Mouse (Mus musculus): ENCODE data around the gene Gkn2. TPM values are rescaled to one million over a fixed set of nuclear protein-coding genes. Genes with fewer than 3 reads are reported as not detected.
A peak's percentile ranks its signal among the peaks of the same experiment; 100 is the strongest.

Gene Gkn2
- total and polyA plus RNA-seq, 3 experiments, result not detected

DNA sequence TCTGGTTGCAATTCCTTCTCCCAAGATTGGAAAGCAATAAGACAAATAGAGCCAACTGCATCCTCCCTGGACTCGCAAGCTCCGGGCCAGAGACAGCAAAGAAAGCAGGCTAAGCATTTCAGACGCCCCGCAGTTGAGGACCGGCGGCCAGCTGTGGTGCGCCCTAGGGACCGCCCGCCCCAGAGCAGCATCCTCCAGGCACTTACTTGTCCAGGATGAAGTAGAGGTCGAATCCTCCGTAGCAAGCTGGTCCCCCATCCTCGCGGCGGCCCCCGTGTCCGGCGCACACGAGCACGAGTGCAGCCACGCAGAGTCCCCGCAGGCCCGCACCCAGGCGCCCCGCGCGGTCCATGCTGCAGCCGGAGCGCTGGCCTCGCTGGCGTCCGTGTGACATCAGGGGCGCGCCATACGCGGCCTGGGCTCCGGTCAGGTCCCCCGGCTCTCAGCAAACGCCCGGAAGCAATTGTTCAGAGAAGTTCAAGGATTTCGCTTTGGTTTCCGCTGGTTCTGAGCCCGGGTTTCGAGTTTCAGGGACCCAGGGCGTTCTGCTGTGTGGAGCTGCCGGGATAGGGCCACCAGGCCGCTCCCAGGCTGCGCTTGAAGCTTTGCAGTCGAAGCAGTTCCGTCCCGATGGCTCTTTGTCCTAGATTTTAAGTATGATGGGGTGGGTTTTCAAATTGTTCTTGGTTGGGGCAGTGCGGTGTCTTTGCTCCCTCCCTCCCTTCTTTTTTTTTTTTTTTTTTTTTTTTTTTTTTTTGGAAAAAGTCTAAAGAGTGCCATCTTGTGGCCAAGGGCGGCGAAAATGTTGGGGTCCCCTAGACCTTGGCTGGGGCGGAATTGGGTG, 37.8 kb upstream of the Gkn2 start, which contains the start of gene Antxr1:
Gene Antxr1, minus strand, starts transcription at position 731 of the 844 bp plus-strand sequence.
- no peaks in the 10 kb centered on the region for H3K79me2 ChIP-seq (ENCODE audit: control insufficient read depth, insufficient read depth, low read length, poor library complexity)
- H3K27ac ChIP-seq (ENCODE audit: control insufficient read depth, low read depth, low read length), result no peak within 1 kb of the TSS
- peak; percentile 6 for DNase-seq (ENCODE audit: low read depth, low spot score)

DNA sequence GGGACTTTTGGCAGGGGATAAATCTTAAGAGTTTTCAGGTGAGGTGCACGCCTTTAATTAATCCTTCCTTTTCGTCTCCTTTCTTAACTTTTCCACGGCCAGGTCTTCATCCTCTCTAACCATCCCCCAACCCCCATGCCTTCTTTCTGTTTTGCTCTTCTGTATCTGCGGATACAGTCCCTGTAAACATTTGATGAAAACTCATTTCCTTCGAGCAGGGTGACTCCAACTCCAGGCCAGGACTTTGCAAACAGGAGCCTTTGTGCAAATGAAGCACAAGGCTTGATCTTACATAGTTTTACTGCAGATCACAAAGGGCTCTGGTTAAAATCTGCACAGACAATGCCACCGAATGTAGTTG, 37.2 kb upstream of the Gkn2 start:
- no peaks in the 10 kb centered on the region for H3K4me1 ChIP-seq (ENCODE audit: control insufficient read depth in 1 of 2, insufficient read depth in 2 of 2, low read length in 2 of 2)
- no peak overlapping the region for H3K4me3 ChIP-seq (ENCODE audit: control insufficient read depth in 1 of 2, insufficient read depth in 1 of 2, low read depth in 2 of 2, low read length in 2 of 2)
- H3K27ac ChIP-seq (ENCODE audit: control insufficient read depth, low read depth, low read length), result no peak overlapping the region
- no peaks in the 10 kb centered on the region for H3K9me3 ChIP-seq (replicated peaks; ENCODE audit: insufficient read depth, low read length)
- H3K36me3 ChIP-seq (ENCODE audit: control insufficient read depth in 1 of 2, insufficient read depth in 2 of 2, low read length in 2 of 2), result no peaks in the 10 kb centered on the region
- TF ChIP-seq TAL1 (IDR thresholded peaks at IDR 0.05; ENCODE audit: low read length) (no peak), MYC (IDR thresholded peaks at IDR 0.05; ENCODE audit: low read depth, low read length) (no peak), GATA1 (IDR thresholded peaks at IDR 0.05; ENCODE audit: low read depth, low read length) (no peak), ZNF384 (IDR thresholded peaks at IDR 0.05; ENCODE audit: low read depth, low read length) (no peak), ZMIZ1 (IDR thresholded peaks at IDR 0.05; ENCODE audit: low read depth, low read length) (no peak), SIN3A (IDR thresholded peaks at IDR 0.05; ENCODE audit: low read length) (no peak), CTCF (IDR thresholded peaks at IDR 0.05 in 2 of 3, conservative IDR thresholded peaks at IDR 0.05 in 1 of 3; ENCODE audit: control insufficient read depth in 1 of 3, insufficient read depth in 1 of 3, low read depth in 2 of 3, low read length in 3 of 3, poor library complexity in 1 of 3, severe bottlenecking in 1 of 3) (no peak; a peak in 1 of 6 replicates), POLR2AphosphoS2 (IDR thresholded peaks at IDR 0.05; ENCODE audit: low read length) (no peak), NRF1 (IDR thresholded peaks at IDR 0.05; ENCODE audit: insufficient read depth, low read depth, low read length, poor library complexity, severe bottlenecking) (no peak), TBP (IDR thresholded peaks at IDR 0.05; ENCODE audit: low read depth, low read length) (no peak), EP300 (IDR thresholded peaks at IDR 0.05; ENCODE audit: low read depth in 1 of 2, low read length in 2 of 2) (no peak), MYB (IDR thresholded peaks at IDR 0.05; ENCODE audit: low read depth, low read length) (no peak), HCFC1 (IDR thresholded peaks at IDR 0.05; ENCODE audit: low read depth, low read length) (no peak), UBTF (IDR thresholded peaks at IDR 0.05; ENCODE audit: borderline replicate concordance, insufficient read depth, low read depth, low read length) (no peak), POLR2A (IDR thresholded peaks at IDR 0.05; ENCODE audit: control insufficient read depth in 1 of 2, insufficient read depth in 1 of 2, low read depth in 1 of 2, low read length in 2 of 2, poor library complexity in 1 of 2) (no peak)
- no peak for DNase-seq (ENCODE audit: low read depth, low spot score)
- no peak overlapping the region for H3K9ac ChIP-seq (ENCODE audit: control insufficient read depth, low read depth, low read length, poor library complexity, severe bottlenecking)
- no peaks in the 10 kb centered on the region for H3K79me2 ChIP-seq (ENCODE audit: control insufficient read depth, insufficient read depth, low read length, poor library complexity)
- peaks cover 0 to 2% of the 10 kb centered on the region in 2 experiments; a peak in 1 of 4 replicates for H3K27me3 ChIP-seq (ENCODE audit: control insufficient read depth in 1 of 2, insufficient read depth in 2 of 2, low read length in 2 of 2)

More for the DNA sequence above, 37.8 kb upstream of the Gkn2 start, which contains the start of gene Antxr1:
- Histone ChIP-seq H3K4me3 (ENCODE audit: control insufficient read depth in 1 of 2, insufficient read depth in 1 of 2, low read depth in 2 of 2, low read length in 2 of 2) (no peak within 1 kb of the TSS), H3K27me3 (ENCODE audit: control insufficient read depth in 1 of 2, insufficient read depth in 2 of 2, low read length in 2 of 2) (peaks cover 0 to 2% of the 10 kb centered on the region in 2 experiments; a peak in 1 of 4 replicates), H3K36me3 (ENCODE audit: control insufficient read depth in 1 of 2, insufficient read depth in 2 of 2, low read length in 2 of 2) (no peaks in the 10 kb centered on the region), H3K9ac (ENCODE audit: control insufficient read depth, low read depth, low read length, poor library complexity, severe bottlenecking) (no peak within 1 kb of the TSS), H3K9me3 (replicated peaks; ENCODE audit: insufficient read depth, low read length) (no peaks in the 10 kb centered on the region), H3K4me1 (ENCODE audit: control insufficient read depth in 1 of 2, insufficient read depth in 2 of 2, low read length in 2 of 2) (no peaks in the 10 kb centered on the region)
- TF ChIP-seq MEF2A (IDR thresholded peaks at IDR 0.05; ENCODE audit: extremely low read depth, insufficient replicate concordance, low read depth, low read length, poor library complexity, severe bottlenecking) (no peak), RAD21 (IDR thresholded peaks at IDR 0.05; ENCODE audit: low read depth, low read length) (peak; percentile 50), MAZ (IDR thresholded peaks at IDR 0.05; ENCODE audit: low read depth, low read length) (0 out of 2 replicates have a peak, but pooled peaks have one; percentile 41), ZKSCAN1 (IDR thresholded peaks at IDR 0.05; ENCODE audit: low read depth, low read length) (peak; percentile 16; the same call in 1 of the 2 replicates), ELF1 (IDR thresholded peaks at IDR 0.05; ENCODE audit: low read depth, low read length) (no peak), SMC3 (IDR thresholded peaks at IDR 0.05; ENCODE audit: low read depth, low read length) (peak; percentile 62), CTCF (IDR thresholded peaks at IDR 0.05 in 2 of 3, conservative IDR thresholded peaks at IDR 0.05 in 1 of 3; ENCODE audit: control insufficient read depth in 1 of 3, insufficient read depth in 1 of 3, low read depth in 2 of 3, low read length in 3 of 3, poor library complexity in 1 of 3, severe bottlenecking in 1 of 3) (peak; percentile 25 to 65 (median 58); a peak in 5 of 6 replicates), ZNF384 (IDR thresholded peaks at IDR 0.05; ENCODE audit: low read depth, low read length) (peak; percentile 99)

Data from MEL (cell line).